Mouse (Mus musculus) brain, embryonic 14.5 days (tissue): ENCODE measurements at regions not wholly inside any gene's neighbourhood (a gene's known extent, or its start where the extent isn't known, plus 50 kb on each side); places are given as distances from the start of the nearest gene placed in this dataset.

Experiments
- DNase-seq: peaks from one replicate; pipeline ENCODE4 v3.0.0-alpha.2; 2011; ENCODE audit warnings: low read depth
- CTCF ChIP-seq: fragments of 200-500 bp; IDR thresholded peaks from 2 replicates; pipeline ENCODE4 v1.5.1; 2012; ENCODE audit warnings: inconsistent platforms, mild to moderate bottlenecking, moderate library complexity, borderline replicate concordance; ENCODE audit not compliant: insufficient read depth, insufficient read length; ENCODE audit errors: extremely low read depth
- POLR2A ChIP-seq: fragments of 200-500 bp; IDR thresholded peaks from 2 replicates; pipeline ENCODE4 v1.6.1; 2012; ENCODE audit warnings: mild to moderate bottlenecking, inconsistent platforms, borderline replicate concordance; ENCODE audit not compliant: poor library complexity, insufficient read depth, insufficient read length, severe bottlenecking; ENCODE audit errors: extremely low read depth

DNA sequence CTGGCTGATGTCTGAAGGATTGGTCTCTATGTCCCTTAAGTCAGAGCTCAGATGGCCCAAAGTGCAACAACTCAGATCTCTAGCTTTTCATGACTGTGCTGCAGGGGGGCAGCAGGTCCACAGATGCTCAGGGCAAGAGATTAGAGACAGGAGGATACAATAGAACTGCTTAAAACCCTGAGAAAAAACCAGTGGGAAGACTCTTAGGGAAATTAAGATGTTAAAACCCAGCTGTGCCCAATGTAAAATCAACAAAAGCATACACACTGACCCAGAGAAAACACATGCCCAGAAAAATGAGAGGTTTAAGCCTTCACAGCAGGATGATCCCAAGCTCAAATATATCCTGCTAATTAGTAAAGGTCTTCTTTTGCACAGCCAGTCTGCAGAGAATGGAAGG is 403.5 kb downstream of the Klhl13 start:
- peak; percentile 77 for DNase-seq
- TF ChIP-seq POLR2A: no peak
- TF ChIP-seq CTCF: no peak

DNA sequence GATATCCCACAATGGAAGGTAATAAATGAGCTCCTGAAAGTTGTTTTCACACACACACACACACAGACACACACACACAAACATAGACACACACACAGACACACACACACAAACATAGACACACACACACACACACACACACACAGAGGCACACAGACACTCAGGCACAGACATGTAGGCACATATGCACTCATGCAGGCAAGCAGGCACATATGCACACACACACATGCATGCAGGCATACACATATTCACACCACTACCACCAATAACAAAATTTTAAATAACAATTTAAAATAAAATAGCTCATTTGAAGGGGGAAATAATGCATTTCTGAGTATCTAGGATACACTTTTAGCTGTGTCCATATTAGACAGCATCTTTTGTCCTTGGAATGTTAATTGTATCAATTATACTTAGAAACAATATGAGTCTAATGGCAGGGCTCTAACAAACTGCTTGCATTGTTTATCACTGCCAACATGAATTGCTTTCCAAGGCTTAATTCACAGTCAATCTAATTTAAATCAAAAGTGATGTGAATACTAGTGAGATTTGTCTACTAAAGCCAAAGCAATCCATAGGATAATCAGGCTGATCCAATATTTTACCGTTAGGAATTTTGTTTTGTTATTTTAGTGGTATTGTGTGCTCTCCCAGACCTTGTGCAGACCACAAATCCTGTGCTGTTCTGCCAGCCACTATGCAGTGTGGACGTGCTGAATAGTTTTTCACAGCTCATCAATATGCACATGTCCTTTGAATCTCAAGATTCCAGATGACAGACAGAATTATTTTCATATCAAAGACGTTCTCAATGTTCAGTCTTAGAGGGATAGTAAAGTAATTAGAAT is 414.3 kb downstream of the Klhl13 start:
- peak; percentile 61 for DNase-seq
- TF ChIP-seq CTCF (no peak), POLR2A (no peak)
